Mouse (Mus musculus): ENCODE data around the gene Gypa.

Gene Gypa

DNA sequence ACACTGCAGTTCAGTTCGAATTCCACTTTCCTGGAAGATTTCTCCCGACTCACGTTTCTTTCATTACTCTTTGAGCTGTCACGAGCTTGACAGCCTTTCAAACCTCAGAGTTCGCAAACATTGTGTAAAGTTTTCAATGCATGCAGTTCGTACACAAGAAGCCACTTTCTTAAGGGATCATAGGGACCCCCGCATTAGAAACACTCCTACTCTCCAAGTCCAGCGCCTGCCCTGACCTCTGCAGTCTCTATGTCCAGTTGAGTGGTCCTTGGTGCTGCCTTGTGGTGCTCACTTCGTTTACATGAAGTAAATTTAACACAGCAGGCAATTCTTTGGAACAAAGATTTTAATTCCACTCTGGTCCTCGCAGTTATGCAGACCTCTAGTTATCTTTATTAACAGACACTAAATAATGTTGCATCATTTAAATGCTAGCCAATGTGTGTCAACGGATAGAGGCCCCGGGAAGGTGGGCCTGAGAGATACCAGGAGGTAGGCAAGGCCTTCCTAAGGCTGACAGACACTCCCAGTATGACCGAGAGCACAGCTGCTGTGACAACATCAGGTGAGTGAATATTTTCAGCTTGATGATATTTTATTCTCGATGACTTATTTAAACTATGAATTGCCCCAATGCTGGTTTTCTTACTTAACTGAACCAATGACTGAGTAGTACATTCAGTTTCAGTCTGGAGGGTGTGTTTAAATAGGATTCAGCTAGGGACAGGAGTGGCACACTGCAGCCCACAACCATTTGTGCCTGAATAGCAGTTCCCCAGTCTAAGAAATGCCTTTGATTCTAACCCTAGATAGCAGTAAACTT, at the start of gene Gypa:
Gypa (plus strand) TSS at position 259 of the 823 bp plus-strand sequence.
- DNase-seq (ENCODE audit: low spot score in 2 of 2), result no peak

- DNase-seq (ENCODE audit: low spot score in 2 of 2), result no peak
Measured at GRCm38 (mm10) chr8:80444534-80445072, 49.0 kb upstream of the Gypa start.

DNA sequence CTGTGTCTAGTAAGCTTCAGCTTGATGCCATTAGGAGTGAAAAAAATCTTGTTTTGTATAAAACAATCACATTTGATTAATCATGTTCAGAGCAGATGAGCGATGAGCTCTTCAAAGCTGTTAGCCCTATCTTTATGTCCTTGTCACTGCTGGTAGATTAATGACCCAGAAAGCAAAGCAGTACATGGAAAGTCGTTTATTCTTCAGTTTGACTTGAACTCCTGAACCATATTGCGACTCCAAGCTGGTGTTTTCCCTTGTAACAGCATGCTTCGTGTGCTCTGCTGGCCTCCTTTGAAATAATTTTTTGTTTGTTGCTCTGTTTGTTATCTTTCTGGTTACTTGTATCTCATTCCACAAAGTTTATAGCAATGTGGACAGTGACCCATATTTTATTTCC, 46.4 kb upstream of the Gypa start:
- no peak for DNase-seq (ENCODE audit: low spot score in 2 of 2)

DNA sequence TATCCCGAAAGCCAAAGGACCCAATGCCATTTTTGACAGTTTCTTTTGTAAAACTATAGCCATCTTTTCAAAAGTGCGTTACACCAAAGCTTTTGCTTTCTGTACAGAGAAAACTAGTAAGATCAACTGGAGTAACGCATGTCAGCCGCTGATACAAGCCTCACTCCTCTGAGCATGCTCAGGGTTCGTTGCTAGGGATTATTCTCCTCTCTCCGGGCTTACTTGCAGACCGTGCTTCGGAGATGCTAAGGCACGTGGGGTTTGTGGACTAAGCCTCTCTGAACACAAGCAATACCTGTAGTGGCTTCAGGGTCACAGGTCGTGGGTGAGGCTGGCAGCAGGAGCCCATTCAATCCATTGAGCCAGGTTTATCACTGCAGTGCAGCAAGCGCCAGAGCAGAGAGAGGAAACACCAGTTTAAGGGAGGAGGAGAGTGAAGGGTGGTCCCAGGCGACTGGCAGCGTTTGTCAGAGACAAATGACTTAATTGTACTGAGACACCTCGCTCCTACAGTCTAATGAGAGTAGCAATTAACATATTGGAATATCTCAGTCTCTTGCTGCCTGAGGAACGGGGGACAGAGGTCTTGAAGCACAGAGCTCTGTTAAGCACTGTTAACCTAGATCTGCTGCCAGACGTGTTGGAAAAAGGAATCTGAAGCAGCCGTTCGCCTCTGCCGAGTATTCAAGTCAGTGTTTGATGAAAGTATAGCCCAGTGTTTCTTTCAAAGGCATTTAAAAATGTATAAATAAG, 41.5 kb upstream of the Gypa start:
- no peak for DNase-seq (ENCODE audit: low spot score in 2 of 2)

DNA sequence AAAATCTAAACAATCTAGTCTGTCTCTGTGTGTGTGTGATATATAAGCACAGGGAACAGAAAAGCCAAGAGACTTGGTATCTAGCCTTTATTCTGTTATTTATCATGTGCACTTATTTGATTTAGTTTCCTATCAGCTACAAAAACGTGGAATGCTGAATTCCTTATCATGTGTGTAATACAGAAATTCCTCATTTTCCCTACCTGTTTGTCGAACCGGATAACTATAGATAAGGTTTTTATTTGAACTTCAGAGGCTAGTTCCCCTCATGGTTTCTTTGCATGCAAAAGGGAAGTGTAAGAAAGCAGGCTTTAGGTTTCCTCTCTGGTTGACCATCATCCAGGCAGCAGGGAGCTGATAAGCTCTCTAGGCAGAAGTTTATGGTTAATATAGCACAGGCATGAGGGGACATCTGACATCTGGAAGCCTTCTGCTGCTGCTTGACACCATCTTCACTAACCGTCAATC, 30.1 kb upstream of the Gypa start:
- no peak for DNase-seq (ENCODE audit: low spot score in 2 of 2)

- DNase-seq (ENCODE audit: low spot score in 2 of 2), result no peak
Measured at GRCm38 (mm10) chr8:80474971-80475370, 18.6 kb upstream of the Gypa start.

- DNase-seq (ENCODE audit: low spot score in 2 of 2), result no peak
Measured at GRCm38 (mm10) chr8:80478156-80478555, 15.4 kb upstream of the Gypa start.

DNA sequence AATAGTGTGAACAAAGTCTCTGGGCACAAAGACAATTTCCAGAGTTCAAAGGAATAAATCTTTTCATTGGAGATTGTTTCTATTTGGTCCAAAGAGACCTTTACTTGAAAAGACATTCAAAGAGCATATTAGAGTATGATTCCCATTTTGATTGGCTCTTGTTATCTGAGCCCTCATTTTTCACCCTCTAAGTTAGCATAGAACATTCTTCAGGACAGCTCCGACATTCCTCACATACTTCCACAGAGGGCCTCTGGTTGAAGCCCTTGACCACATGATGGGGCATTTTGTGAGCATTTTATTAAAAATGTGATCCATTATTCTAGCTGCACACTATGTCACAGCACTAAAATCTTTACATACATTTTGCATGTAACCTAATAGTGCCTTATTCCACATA, 14.5 kb upstream of the Gypa start:
- no peak for DNase-seq (ENCODE audit: low spot score in 2 of 2)

- DNase-seq (ENCODE audit: low spot score in 2 of 2), result no peak
Measured at GRCm38 (mm10) chr8:80482173-80482572, 11.4 kb upstream of the Gypa start.

- DNase-seq (ENCODE audit: low spot score in 2 of 2), result no peak
Measured at GRCm38 (mm10) chr8:80482822-80483774, 10.5 kb upstream of the Gypa start.

GRCm38 (mm10) chr8:80491562-80491961, 2.0 kb upstream of the Gypa start:
- no peak for DNase-seq (ENCODE audit: low spot score in 2 of 2)

- peak in 1 of 2 experiments; percentile 34 for DNase-seq (ENCODE audit: low spot score in 2 of 2)
Measured at GRCm38 (mm10) chr8:80492987-80493441, 567 bp upstream of the Gypa start.

DNA sequence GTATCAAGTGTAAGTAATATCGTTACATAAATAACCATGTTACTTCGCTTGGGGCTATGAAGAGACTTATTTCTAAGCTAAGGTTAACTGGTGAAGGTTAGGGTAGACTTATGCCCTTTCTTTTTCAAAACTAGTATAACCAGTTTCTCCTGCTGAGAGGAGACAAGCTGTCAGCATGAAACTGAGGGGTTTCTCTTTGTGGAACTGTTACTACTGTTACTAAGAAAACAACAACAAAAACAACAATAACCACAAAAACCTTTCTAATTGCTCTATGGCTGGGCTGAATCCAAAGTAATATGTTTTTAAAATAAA, 722 bp downstream of the Gypa start:
- no peak for DNase-seq (ENCODE audit: low spot score in 2 of 2)

DNA sequence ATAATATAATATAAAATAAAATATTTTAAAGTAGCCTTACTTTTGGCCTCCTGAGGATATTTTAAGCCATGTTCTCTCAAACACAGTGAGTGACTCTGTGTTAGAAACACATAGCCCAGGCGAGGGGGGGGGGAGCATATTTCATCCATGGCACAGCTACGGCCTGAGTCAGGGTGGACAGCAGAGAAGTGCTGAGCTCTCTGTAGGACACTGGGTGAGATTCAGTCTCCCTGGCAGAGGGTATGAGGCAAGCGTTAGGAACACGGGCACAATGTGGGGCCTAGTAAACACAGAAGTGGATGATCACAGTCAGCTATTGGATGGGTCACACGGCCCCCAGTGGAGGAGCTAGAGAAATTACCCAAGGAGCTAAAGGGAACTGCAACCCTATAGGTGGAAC, 1.2 kb downstream of the Gypa start:
- DNase-seq (ENCODE audit: low spot score in 2 of 2), result no peak

DNA sequence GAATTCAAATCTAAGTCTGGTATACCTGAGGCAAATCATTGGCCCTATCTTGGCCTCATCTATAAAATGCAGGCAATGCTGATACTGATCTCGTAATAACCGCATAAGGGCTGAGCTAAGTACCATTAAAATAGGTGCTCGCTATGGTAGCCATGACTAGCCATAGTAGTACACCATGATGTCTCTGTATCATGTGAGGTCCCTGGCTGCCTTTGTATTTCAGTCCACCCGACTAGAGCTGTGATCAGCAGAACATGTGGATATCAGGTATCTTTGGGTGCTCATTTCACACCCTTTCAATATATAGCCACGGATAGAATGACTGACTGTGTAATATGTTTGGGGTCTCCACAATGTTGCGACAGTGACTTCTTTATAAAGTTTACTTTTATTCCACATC, 1.9 kb downstream of the Gypa start:
- DNase-seq (ENCODE audit: low spot score in 2 of 2), result no peak

- no peak for DNase-seq (ENCODE audit: low spot score in 2 of 2)
Measured at GRCm38 (mm10) chr8:80497323-80497722, 3.7 kb downstream of the Gypa start.

DNA sequence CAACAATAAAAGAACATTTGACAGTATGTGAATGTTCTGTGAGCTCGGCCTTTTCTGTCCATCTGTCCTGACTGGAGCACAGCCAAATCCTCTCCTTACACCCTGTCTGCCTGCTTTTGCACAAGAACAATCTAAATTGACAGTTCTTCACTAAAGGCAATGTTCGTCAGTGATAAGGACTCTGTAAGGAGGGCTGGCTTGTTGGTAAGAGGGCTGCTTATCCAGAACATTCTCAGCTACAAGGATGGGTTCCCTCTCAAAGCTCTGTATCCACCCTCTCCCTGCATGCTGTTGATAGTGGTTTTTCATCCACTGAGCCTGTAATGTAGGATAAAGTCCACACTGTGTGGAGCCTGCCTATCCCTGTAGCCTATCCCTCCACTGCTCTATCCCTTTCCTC, 6.7 kb downstream of the Gypa start:
- no peak for DNase-seq (ENCODE audit: low spot score in 2 of 2)

GRCm38 (mm10) chr8:80500773-80501172, 7.2 kb downstream of the Gypa start:
- DNase-seq (ENCODE audit: low spot score in 2 of 2), result no peak

GRCm38 (mm10) chr8:80501283-80501682, 7.7 kb downstream of the Gypa start:
- DNase-seq (ENCODE audit: low spot score in 2 of 2), result no peak

- no peak for DNase-seq (ENCODE audit: low spot score in 2 of 2)
Measured at GRCm38 (mm10) chr8:80526382-80527355, 33.1 kb downstream of the Gypa start.

All from urinary bladder, postnatal 4 days (tissue).